Mouse (Mus musculus): ENCODE results near the gene Ube2r2.

DNA sequence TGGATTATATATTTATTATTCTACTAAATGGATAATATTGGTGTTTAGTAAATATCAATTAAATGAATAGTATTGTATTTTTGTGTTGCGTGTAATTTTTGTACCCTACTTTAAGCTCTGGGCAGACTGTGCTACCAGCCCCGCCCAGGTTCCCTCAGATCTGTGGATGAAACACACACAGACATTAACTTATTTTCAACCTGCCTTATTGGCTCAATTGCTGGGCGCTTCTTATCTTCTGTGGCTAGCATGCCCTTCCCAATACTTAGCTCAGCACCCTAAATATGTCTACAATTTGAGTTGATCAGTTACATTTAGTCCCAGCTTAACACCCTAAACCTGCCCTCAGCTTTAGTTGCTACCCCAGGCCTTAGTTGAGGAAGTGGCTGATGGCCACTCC is 25.7 kb downstream of the Ube2r2 start:
- no peak for TF ChIP-seq GATA1 (IDR thresholded peaks at IDR 0.05; ENCODE audit: borderline replicate concordance, low read length)
- TF ChIP-seq CTCF (IDR thresholded peaks at IDR 0.05; ENCODE audit: low read depth, low read length): no peak

Measured in G1E (cell line).